In the genomic region with DNA sequence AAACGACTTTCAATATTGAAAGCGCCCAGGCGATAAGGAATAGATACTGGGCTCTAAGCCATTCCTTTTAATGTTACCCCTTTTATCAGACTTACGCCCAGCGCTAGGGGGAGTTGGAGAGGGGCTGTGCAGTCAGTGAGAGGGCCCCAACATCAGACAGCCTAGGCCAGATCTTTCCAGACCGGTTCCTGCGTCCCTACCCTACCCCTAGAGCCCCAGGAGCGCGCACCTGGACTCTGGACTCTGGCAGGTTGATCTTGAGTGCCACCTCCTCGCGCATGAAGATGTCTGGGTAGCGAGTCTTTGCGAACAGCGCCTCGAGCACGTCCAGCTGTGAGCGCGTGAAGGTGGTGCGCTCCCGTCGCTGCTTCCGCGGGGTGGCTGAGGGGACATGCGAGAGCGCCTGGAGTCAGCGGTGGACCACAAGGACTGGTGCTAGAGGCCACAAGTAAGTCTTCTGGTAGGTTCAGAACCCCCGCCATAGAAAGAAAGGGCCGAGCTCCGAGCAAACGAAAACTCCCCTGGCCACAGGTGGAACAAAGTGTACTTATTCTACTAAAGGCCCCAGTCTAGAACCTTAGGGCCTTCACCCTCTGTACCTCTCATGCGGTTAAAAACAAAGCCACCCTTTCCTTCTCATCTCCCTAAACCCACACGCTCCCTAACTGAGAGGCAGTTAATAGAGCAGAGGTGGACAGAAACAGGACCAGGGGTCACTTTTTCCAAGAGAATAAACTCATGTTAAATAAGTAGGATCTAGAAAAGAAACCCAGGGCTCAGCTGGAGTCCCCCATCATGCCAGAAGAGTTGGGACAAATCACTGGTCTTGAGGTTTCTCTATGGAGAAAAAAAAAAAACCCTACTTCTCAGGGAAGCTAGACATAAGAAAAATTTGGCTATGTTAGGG, we compare ENCODE assay signal across 11 mouse cellular contexts. TPM values are rescaled to one million over a fixed set of nuclear protein-coding genes. Genes with fewer than 3 reads are reported as not detected.
DNase-seq lines count a peak whose midpoint lies in the region; ATAC-seq and TF ChIP-seq lines count a peak whose summit lies in the region.
"Had no signal": no experiment of that assay in that cellular context is flagged by ENCODE, and none has a peak within 500 bp of the region (broad histone marks: within the 10 kb centered on the region; RNA-seq: fewer than 3 reads in every experiment).

No protein-coding gene starts in this region.

- H3K4me3 ChIP-seq in kidney, adult 2 months (ENCODE audit: insufficient read depth, low read depth, low read length) = no peak overlapping the region
- H3K4me3 ChIP-seq in kidney, embryonic 14.5 days (ENCODE audit: low read length) = no peak overlapping the region; the same call in 1 of the 2 replicates
- peak overlapping the region; percentile 59 for H3K4me3 ChIP-seq in forebrain, embryonic 16.5 days (replicated peaks; ENCODE audit: low read length)

- peaks cover 26% of the 10 kb centered on the region for H3K27me3 ChIP-seq in kidney, adult 2 months (replicated peaks; ENCODE audit: control insufficient read depth, insufficient read depth, low read length)
- peaks cover 90% of the 10 kb centered on the region for H3K27me3 ChIP-seq in kidney, embryonic 14.5 days (ENCODE audit: control insufficient read depth, insufficient read depth, low read length)
- peaks cover 14% of the 10 kb centered on the region for H3K27me3 ChIP-seq in forebrain, embryonic 16.5 days (replicated peaks; ENCODE audit: control insufficient read depth, insufficient read depth, low read length)
- H3K27me3 ChIP-seq: Patski had no signal

- TF ChIP-seq POLR2A in kidney, adult 2 months (IDR thresholded peaks at IDR 0.05; ENCODE audit: low read depth, low read length) = no peak
- TF ChIP-seq POLR2A in brain, embryonic 14.5 days (IDR thresholded peaks at IDR 0.05; ENCODE audit: borderline replicate concordance, extremely low read depth, insufficient read depth, insufficient read length, poor library complexity, severe bottlenecking) = no peak

- H3K27ac ChIP-seq in kidney, adult 2 months (ENCODE audit: insufficient read depth, low read depth, low read length) = no peak overlapping the region
- no peak overlapping the region for H3K27ac ChIP-seq in kidney, embryonic 14.5 days (ENCODE audit: low read depth, low read length)
- 0 out of 2 replicates have a peak overlapping the region, but pooled peaks have one; percentile 5 for H3K27ac ChIP-seq in forebrain, embryonic 16.5 days (ENCODE audit: low read length)
- H3K27ac ChIP-seq: macrophage had no signal

- no peak for ATAC-seq in kidney, embryonic 14.5 days (ENCODE audit: low FRiP score, low TSS enrichment)
- no peak for ATAC-seq in forebrain, embryonic 16.5 days
- peak; percentile 42 for ATAC-seq in megakaryocyte-erythroid progenitor cell, adult 5-6 weeks (replicated peaks; ENCODE audit: low FRiP score, low TSS enrichment, poor library complexity, severe bottlenecking)
- ATAC-seq: Patski had no signal

- H3K4me1 ChIP-seq in kidney, adult 2 months (ENCODE audit: control insufficient read depth, insufficient read depth, low read length) = no peaks in the 10 kb centered on the region
- peaks cover 15% of the 10 kb centered on the region; the same call in 1 of the 2 replicates for H3K4me1 ChIP-seq in kidney, embryonic 14.5 days (ENCODE audit: control insufficient read depth, insufficient read depth, low read length)
- H3K4me1 ChIP-seq in forebrain, embryonic 16.5 days (replicated peaks; ENCODE audit: control insufficient read depth, insufficient read depth, low read length) = peaks cover 40% of the 10 kb centered on the region

- H3K9me3 ChIP-seq in kidney, embryonic 14.5 days (ENCODE audit: control insufficient read depth, low read length) = no peaks in the 10 kb centered on the region
- H3K9me3 ChIP-seq in forebrain, embryonic 16.5 days (ENCODE audit: control insufficient read depth, low read length) = no peaks in the 10 kb centered on the region

- TF ChIP-seq CTCF in kidney, adult 2 months (conservative IDR thresholded peaks at IDR 0.05; ENCODE audit: insufficient read depth, insufficient read length, low read depth, low read length) = no peak
- TF ChIP-seq CTCF in brain, embryonic 14.5 days (IDR thresholded peaks at IDR 0.05; ENCODE audit: borderline replicate concordance, extremely low read depth, insufficient read depth, insufficient read length) = peak; percentile 26; the same call in 1 of the 2 replicates

- H3K4me2 ChIP-seq in kidney, embryonic 14.5 days (replicated peaks; ENCODE audit: low read depth, low read length) = no peak overlapping the region
- H3K4me2 ChIP-seq in forebrain, embryonic 16.5 days (ENCODE audit: low read length) = peak overlapping the region; percentile 68

- no peaks in the 10 kb centered on the region for H3K36me3 ChIP-seq in kidney, adult 2 months (ENCODE audit: control insufficient read depth, insufficient read depth, low read length)
- no peaks in the 10 kb centered on the region for H3K36me3 ChIP-seq in kidney, embryonic 14.5 days (ENCODE audit: control insufficient read depth, insufficient read depth, low read length)
- H3K36me3 ChIP-seq in forebrain, embryonic 16.5 days (ENCODE audit: control insufficient read depth, insufficient read depth) = no peaks in the 10 kb centered on the region

- no peak overlapping the region for H3K9ac ChIP-seq in kidney, embryonic 14.5 days (ENCODE audit: low read depth, low read length)
- peak overlapping the region; percentile 30; the same call in 1 of the 2 replicates for H3K9ac ChIP-seq in forebrain, embryonic 16.5 days (replicated peaks; ENCODE audit: low read depth, low read length)

- WGBS in kidney, adult 2 months = 28% methylated on average over 32 of the region's 32 CpGs
- WGBS in kidney, embryonic 14.5 days = 3% methylated on average over 32 of the region's 32 CpGs
- 9% methylated on average over 32 of the region's 32 CpGs for WGBS in forebrain, embryonic 16.5 days

- DNase-seq in kidney, adult 2 months = peak; percentile 67
- DNase-seq in brain, embryonic 14.5 days (ENCODE audit: low read depth) = peak; percentile 77
- no peak for DNase-seq in urinary bladder, postnatal 25 days (ENCODE audit: low spot score)
- no peak for DNase-seq in cerebellum, adult 8-10 months
- no peak for DNase-seq in layer of hippocampus, adult 18-20 months (ENCODE audit: low spot score in 2 of 2)

RNA-seq across cellular contexts. Expression of gene Otx1, which starts 4.3 kb away (rescaled TPM):
- polyA plus RNA-seq in kidney, adult 2 months (2012; rRNA removed) = not detected in 2 replicates
- polyA plus RNA-seq in kidney, embryonic 14.5 days (2014; fragmentation: Nextera tagmentation; extraction: Ambion mirVana) = not detected in 2 replicates
- 18.5 and 18.8 TPM in 2 replicates for polyA plus RNA-seq in brain, embryonic 14.5 days (2012; rRNA removed)
- 9.3 and 9.5 TPM in 2 replicates for polyA plus RNA-seq in forebrain, embryonic 16.5 days (2015; fragmentation: Nextera tagmentation; extraction: Ambion mirVana)
- total RNA-seq in megakaryocyte-erythroid progenitor cell, adult 5-6 weeks (2014; fragmentation: Nextera tagmentation) = not detected in 2 replicates
- not detected in 2 replicates for total RNA-seq in megakaryocyte-erythroid progenitor cell, adult 5-6 weeks (2017)
- 1 to 10 TPM; 3.2 to 4.6 TPM for total RNA-seq in layer of hippocampus, adult 18-20 months (2021)
- polyA plus RNA-seq: gonadal fat pad, adult 2 months; macrophage had no signal

Comparison
In these comparisons a context has a peak if more than half of its experiments do, and no peak if none do; other contexts are left out.
1. DNase-seq: peak in kidney, adult 2 months (single experiment) and brain, embryonic 14.5 days (single experiment); none in urinary bladder, postnatal 25 days (single experiment), cerebellum, adult 8-10 months (single experiment) and layer of hippocampus, adult 18-20 months (0 of 2).
2. RNA of gene Otx1, which starts 4.3 kb away (polyA plus RNA-seq): 18.5 to 18.8 TPM in brain, embryonic 14.5 days and 9.3 to 9.5 TPM in forebrain, embryonic 16.5 days; not detected in kidney, embryonic 14.5 days and not detected in kidney, adult 2 months; every median in the first group is over 10 times any median in the second.